9 mouse cellular contexts compared by ENCODE assay signal in the genomic region with DNA sequence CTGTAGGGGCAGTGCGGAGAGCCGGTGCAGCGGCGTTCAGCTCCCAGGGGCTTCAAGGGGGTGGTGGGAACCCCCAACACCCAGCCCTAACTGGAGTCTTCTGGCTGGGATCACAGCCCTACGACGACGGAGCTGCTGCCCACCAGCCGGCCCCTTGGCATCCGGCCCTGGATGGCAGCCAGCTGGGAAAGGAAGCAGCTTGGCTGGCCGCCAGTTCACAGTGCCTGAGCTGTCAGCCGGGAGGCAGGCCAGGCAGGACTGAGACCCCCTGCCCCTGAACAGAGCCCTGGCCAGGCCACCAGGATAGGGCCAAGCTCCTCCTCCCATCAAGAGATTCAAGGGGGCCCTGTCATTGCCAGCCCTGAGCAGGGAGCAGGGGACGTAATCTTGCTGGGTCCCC.
DNase-seq lines count a peak whose midpoint lies in the region; ATAC-seq and TF ChIP-seq lines count a peak whose summit lies in the region.
"Had no signal": no experiment of that assay in that cellular context is flagged by ENCODE, and none has a peak within 500 bp of the region (broad histone marks: within the 10 kb centered on the region; RNA-seq: fewer than 3 reads in every experiment).

No protein-coding gene starts in this region.

- peaks cover 37% of the 10 kb centered on the region for H3K27me3 ChIP-seq in limb, embryonic 12.5 days
- H3K27me3 ChIP-seq in limb, embryonic 10.5 days (ENCODE audit: low read depth, poor library complexity, severe bottlenecking), result peaks cover 63% of the 10 kb centered on the region
- H3K27me3 ChIP-seq in midbrain, embryonic 16.5 days (ENCODE audit: control insufficient read depth, insufficient read depth, low read depth, low read length), result no peaks in the 10 kb centered on the region
- H3K27me3 ChIP-seq in stomach, postnatal 0 days (ENCODE audit: control insufficient read depth, insufficient read depth, low read length), result no peaks in the 10 kb centered on the region; the same call in 1 of the 2 replicates
- H3K27me3 ChIP-seq: CH12.LX had no signal

- H3K4me3 ChIP-seq in limb, embryonic 12.5 days (replicated peaks), result no peak overlapping the region
- no peak overlapping the region for H3K4me3 ChIP-seq in limb, embryonic 10.5 days
- no peak overlapping the region for H3K4me3 ChIP-seq in midbrain, embryonic 16.5 days (ENCODE audit: low read depth, low read length)
- no peak overlapping the region for H3K4me3 ChIP-seq in stomach, postnatal 0 days (ENCODE audit: low read depth, low read length)

- peak; percentile 53 for ATAC-seq in limb, embryonic 12.5 days (ENCODE audit: insufficient number of reproducible peaks, insufficient read depth, low FRiP score, low TSS enrichment, low read depth)
- peak; percentile 66 for ATAC-seq in midbrain, embryonic 16.5 days
- no peak for ATAC-seq in stomach, postnatal 0 days (ENCODE audit: low FRiP score, low TSS enrichment)

- DNase-seq in limb, embryonic 10.5 days (ENCODE audit: low spot score), result no peak
- DNase-seq in cerebellum, postnatal 36 days, result peak; percentile 81 to 87
- peak; percentile 72 to 76 for DNase-seq in heart, adult 18-20 months
- peak; percentile 65 for DNase-seq in kidney, adult 11 months
- DNase-seq in left cerebral cortex, postnatal 36 days (ENCODE audit: low spot score in 2 of 2), result peak; percentile 80 to 84
- DNase-seq in stomach, postnatal 0 days (ENCODE audit: low spot score), result peak; percentile 74

- 0 out of 2 replicates have a peak overlapping the region, but pooled peaks have one; percentile 32 for H3K27ac ChIP-seq in limb, embryonic 12.5 days
- no peak overlapping the region for H3K27ac ChIP-seq in limb, embryonic 10.5 days
- peak overlapping the region; percentile 78 for H3K27ac ChIP-seq in midbrain, embryonic 16.5 days (ENCODE audit: low read length)
- no peak overlapping the region for H3K27ac ChIP-seq in stomach, postnatal 0 days (replicated peaks)

- intact Hi-C loops in left cerebral cortex, postnatal 36 days (cut with DNase I), result loop anchor here (5.0 kb wide), 1 partner anchor 35 kb away; no protein-coding TSS in a partner anchor

- no peak overlapping the region for H3K9ac ChIP-seq in limb, embryonic 12.5 days (replicated peaks)
- H3K9ac ChIP-seq in midbrain, embryonic 16.5 days (ENCODE audit: low read depth, low read length), result 0 out of 2 replicates have a peak overlapping the region, but pooled peaks have one; percentile 40
- H3K9ac ChIP-seq in stomach, postnatal 0 days (ENCODE audit: low read length), result no peak overlapping the region

- no peaks in the 10 kb centered on the region for H3K9me3 ChIP-seq in limb, embryonic 12.5 days
- H3K9me3 ChIP-seq in limb, embryonic 10.5 days (replicated peaks), result no peaks in the 10 kb centered on the region
- no peaks in the 10 kb centered on the region for H3K9me3 ChIP-seq in midbrain, embryonic 16.5 days (replicated peaks; ENCODE audit: control insufficient read depth, low read length, poor library complexity, severe bottlenecking)
- no peaks in the 10 kb centered on the region for H3K9me3 ChIP-seq in stomach, postnatal 0 days (ENCODE audit: control insufficient read depth, low read length)

- peak overlapping the region; percentile 37 for H3K4me2 ChIP-seq in limb, embryonic 12.5 days
- H3K4me2 ChIP-seq in midbrain, embryonic 16.5 days (ENCODE audit: low read length), result peak overlapping the region; percentile 29
- 0 out of 2 replicates have a peak overlapping the region, but pooled peaks have one; percentile 14 for H3K4me2 ChIP-seq in stomach, postnatal 0 days (replicated peaks; ENCODE audit: low read depth)

- H3K4me1 ChIP-seq in limb, embryonic 12.5 days (replicated peaks), result peaks cover 86% of the 10 kb centered on the region
- H3K4me1 ChIP-seq in limb, embryonic 10.5 days, result peaks cover 77% of the 10 kb centered on the region
- peaks cover 85% of the 10 kb centered on the region for H3K4me1 ChIP-seq in midbrain, embryonic 16.5 days (ENCODE audit: control insufficient read depth, insufficient read depth, low read length)
- H3K4me1 ChIP-seq in stomach, postnatal 0 days (replicated peaks; ENCODE audit: control insufficient read depth, insufficient read depth), result peaks cover 10% of the 10 kb centered on the region; the same call in 1 of the 2 replicates

- 37% methylated on average over 12 of the region's 12 CpGs for WGBS in limb, embryonic 12.5 days
- WGBS in limb, embryonic 10.5 days, result 68% methylated on average over 12 of the region's 12 CpGs
- WGBS in midbrain, embryonic 16.5 days, result 20% methylated on average over 12 of the region's 12 CpGs
- 21% methylated on average over 12 of the region's 12 CpGs for WGBS in stomach, postnatal 0 days

- no peak for TF ChIP-seq CTCF in stomach, postnatal 0 days (IDR thresholded peaks at IDR 0.05; ENCODE audit: low read depth)

- no peak for TF ChIP-seq EP300 in stomach, postnatal 0 days (optimal IDR thresholded peaks at IDR 0.05)

- no peaks in the 10 kb centered on the region for H3K36me3 ChIP-seq in limb, embryonic 12.5 days
- no peaks in the 10 kb centered on the region for H3K36me3 ChIP-seq in limb, embryonic 10.5 days
- no peaks in the 10 kb centered on the region for H3K36me3 ChIP-seq in midbrain, embryonic 16.5 days (ENCODE audit: control insufficient read depth, insufficient read depth, low read length)
- H3K36me3 ChIP-seq in stomach, postnatal 0 days (ENCODE audit: control insufficient read depth, insufficient read depth, low read length), result no peaks in the 10 kb centered on the region

Comparison
In these comparisons a context has a peak if more than half of its experiments do, and no peak if none do; other contexts are left out.
1. H3K27ac ChIP-seq: peak in limb, embryonic 12.5 days (single experiment) and midbrain, embryonic 16.5 days (single experiment); none in limb, embryonic 10.5 days (single experiment) and stomach, postnatal 0 days (single experiment).
2. Peak in every context shown above with its lines, with median percentiles within 50 percentile points of each other: H3K4me2 ChIP-seq.